Mouse (Mus musculus) left cerebral cortex, postnatal 10 days (tissue): ENCODE measurements at regions not wholly inside any gene's neighbourhood (a gene's known extent, or its start where the extent isn't known, plus 50 kb on each side); places are given as distances from the start of the nearest gene placed in this dataset.

Experiments used
- DNase-seq, 2 experiments: peaks; one replicate each; pipeline ENCODE4 v3.0.0; 2021 to 2022; ENCODE audit warnings: low spot score in 2 of 2, mixed read lengths in 1 of 2; ENCODE audit errors: extremely low spot score in 1 of 2
- intact Hi-C: fragments of 180-260 bp; cut with DNase I; formaldehyde crosslinking; loops from one replicate; pipeline ENCODE4 v1.15.1; 2025

GRCm38 (mm10) chr16:74750900-74751299 lies 339.3 kb upstream of the Robo2 start:
- intact Hi-C loops, result no loop called here
- no peak for DNase-seq

- no peak for DNase-seq
- intact Hi-C loops, result no loop called here
Measured at GRCm38 (mm10) chr16:74749006-74749405, 337.4 kb upstream of the Robo2 start.

- intact Hi-C loops, result no loop called here
- DNase-seq, result no peak
Measured at GRCm38 (mm10) chr16:74743512-74743911, 331.9 kb upstream of the Robo2 start.

GRCm38 (mm10) chr16:74739194-74740135 lies 327.8 kb upstream of the Robo2 start:
- DNase-seq, result no peak
- intact Hi-C loops, result no loop called here

- intact Hi-C loops, result no loop called here
- no peak for DNase-seq
Measured at GRCm38 (mm10) chr16:74732940-74733776, 321.5 kb upstream of the Robo2 start.

- no peak for DNase-seq
- intact Hi-C loops, result no loop called here
Measured at GRCm38 (mm10) chr16:74730169-74730794, 318.7 kb upstream of the Robo2 start.

- no peak for DNase-seq
- intact Hi-C loops, result no loop called here
Measured at GRCm38 (mm10) chr16:74723217-74723616, 311.6 kb upstream of the Robo2 start.

GRCm38 (mm10) chr16:74718154-74718553 lies 306.5 kb upstream of the Robo2 start:
- no peak for DNase-seq
- intact Hi-C loops, result no loop called here

- intact Hi-C loops, result no loop called here
Measured at GRCm38 (mm10) chr16:74717622-74718021, 306.0 kb upstream of the Robo2 start.

GRCm38 (mm10) chr16:74714950-74715349 lies 303.3 kb upstream of the Robo2 start:
- intact Hi-C loops, result no loop called here
- no peak for DNase-seq

More at GRCm38 (mm10) chr16:74717622-74718021, 306.0 kb upstream of the Robo2 start:
- DNase-seq, result no peak

- intact Hi-C loops, result no loop called here
- DNase-seq, result no peak
Measured at GRCm38 (mm10) chr16:74712515-74712914, 300.9 kb upstream of the Robo2 start.

- DNase-seq, result no peak
- intact Hi-C loops, result no loop called here
Measured at GRCm38 (mm10) chr16:74702067-74702466, 290.4 kb upstream of the Robo2 start.

GRCm38 (mm10) chr16:74683371-74683770 lies 271.7 kb upstream of the Robo2 start:
- intact Hi-C loops, result no loop called here
- DNase-seq, result peak in 1 of 2 experiments; percentile 15

- intact Hi-C loops, result no loop called here
- DNase-seq, result no peak
Measured at GRCm38 (mm10) chr16:74675586-74675985, 264.0 kb upstream of the Robo2 start.

- intact Hi-C loops, result no loop called here
Measured at GRCm38 (mm10) chr16:74671466-74671865, 259.8 kb upstream of the Robo2 start.

GRCm38 (mm10) chr16:74664337-74664736 lies 252.7 kb upstream of the Robo2 start:
- intact Hi-C loops, result no loop called here
- DNase-seq, result no peak

More at GRCm38 (mm10) chr16:74671466-74671865, 259.8 kb upstream of the Robo2 start:
- DNase-seq, result no peak

GRCm38 (mm10) chr16:74651244-74651643 lies 239.6 kb upstream of the Robo2 start:
- no peak for DNase-seq
- intact Hi-C loops, result no loop called here

- DNase-seq, result no peak
- intact Hi-C loops, result no loop called here
Measured at GRCm38 (mm10) chr16:74649207-74649606, 237.6 kb upstream of the Robo2 start.

- no peak for DNase-seq
- intact Hi-C loops, result no loop called here
Measured at GRCm38 (mm10) chr16:74648384-74648783, 236.8 kb upstream of the Robo2 start.
